Mouse (Mus musculus): ENCODE results near the gene Ajap1. TPM values are rescaled to one million over a fixed set of nuclear protein-coding genes. Genes with fewer than 3 reads are reported as not detected.

Gene Ajap1
- total and polyA plus RNA-seq, 2 experiments from 2014 or later, result 0.57 TPM; not detected in 1

DNA sequence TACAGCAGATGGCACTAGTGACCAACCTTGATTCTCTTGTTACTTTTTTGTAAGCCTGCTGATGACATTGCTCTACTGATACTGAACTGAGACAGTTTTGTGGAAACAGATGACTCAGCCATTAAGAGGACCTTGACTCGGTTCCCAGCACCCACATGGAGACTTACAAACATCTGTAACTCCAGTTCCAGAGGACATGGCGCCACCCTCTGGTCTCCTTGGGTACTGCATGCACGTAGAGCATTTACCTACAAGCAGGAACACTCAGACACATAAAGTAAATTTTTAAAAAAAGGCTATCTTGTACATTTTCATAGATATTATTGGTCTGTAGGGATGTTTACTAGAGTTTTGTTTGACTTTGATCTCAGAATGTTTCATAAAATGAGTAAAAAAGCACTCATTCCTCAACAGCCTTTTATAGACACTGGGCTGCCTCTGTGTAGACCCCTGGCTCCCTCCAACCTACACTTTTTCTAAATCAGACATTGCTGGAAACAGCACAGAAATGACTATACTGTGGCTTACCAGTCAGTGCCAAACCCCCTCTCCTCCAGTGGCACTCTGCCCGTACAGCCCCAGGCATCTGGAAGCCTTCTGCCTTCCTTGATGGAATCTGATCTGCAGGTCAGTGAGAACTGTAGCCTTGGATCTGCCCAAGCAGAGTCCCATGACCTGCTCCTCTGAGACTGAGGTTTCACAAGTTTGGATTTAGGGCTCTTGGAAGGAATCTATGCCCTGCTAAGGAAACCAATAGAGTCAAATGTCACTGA is 8.9 kb downstream of the Ajap1 start:
- DNase-seq (ENCODE audit: low spot score), result no peak
- Histone ChIP-seq H3K9ac (replicated peaks; ENCODE audit: low read depth, low read length) (no peak overlapping the region), H3K4me3 (ENCODE audit: low read depth, low read length) (no peak overlapping the region), H3K27me3 (ENCODE audit: control insufficient read depth, insufficient read depth, low read length) (peaks cover 13% of the 10 kb centered on the region), H3K27ac (ENCODE audit: low read depth) (no peak overlapping the region), H3K36me3 (replicated peaks; ENCODE audit: control insufficient read depth, insufficient read depth, low read length) (no peaks in the 10 kb centered on the region), H3K9me3 (replicated peaks; ENCODE audit: control insufficient read depth, low read length) (peaks cover 11% of the 10 kb centered on the region; the same call in 1 of the 2 replicates), H3K4me1 (ENCODE audit: control insufficient read depth, insufficient read depth) (no peaks in the 10 kb centered on the region), H3K4me2 (ENCODE audit: low read depth, low read length) (no peak overlapping the region)
- ATAC-seq (ENCODE audit: insufficient read depth, low read depth), result no peak
- WGBS, result 59% methylated on average over 4 of the region's 4 CpGs
- no peak for TF ChIP-seq CTCF (IDR thresholded peaks at IDR 0.05; ENCODE audit: low read depth)

- no peak for ATAC-seq (ENCODE audit: insufficient read depth, low read depth)
- 83% methylated on average over 15 of the region's 15 CpGs for WGBS
- no peak for TF ChIP-seq CTCF (IDR thresholded peaks at IDR 0.05; ENCODE audit: low read depth)
- no peak for TF ChIP-seq EP300 (IDR thresholded peaks at IDR 0.05; ENCODE audit: low read depth)
Observed at GRCm38 (mm10) chr4:153469712-153470111, 12.9 kb downstream of the Ajap1 start.

GRCm38 (mm10) chr4:153459934-153460333 is 22.7 kb downstream of the Ajap1 start:
- Histone ChIP-seq H3K27ac (ENCODE audit: low read depth) (no peak overlapping the region), H3K9me3 (replicated peaks; ENCODE audit: control insufficient read depth, low read length) (no peaks in the 10 kb centered on the region), H3K4me3 (ENCODE audit: low read depth, low read length) (no peak overlapping the region), H3K9ac (replicated peaks; ENCODE audit: low read depth, low read length) (no peak overlapping the region), H3K4me1 (ENCODE audit: control insufficient read depth, insufficient read depth) (no peaks in the 10 kb centered on the region), H3K4me2 (ENCODE audit: low read depth, low read length) (no peak overlapping the region), H3K36me3 (replicated peaks; ENCODE audit: control insufficient read depth, insufficient read depth, low read length) (no peaks in the 10 kb centered on the region), H3K27me3 (ENCODE audit: control insufficient read depth, insufficient read depth, low read length) (no peaks in the 10 kb centered on the region)
- ATAC-seq (ENCODE audit: insufficient read depth, low read depth) (no peak), DNase-seq (ENCODE audit: low spot score) (no peak)
- TF ChIP-seq CTCF (IDR thresholded peaks at IDR 0.05; ENCODE audit: low read depth), result no peak
- no peak for TF ChIP-seq EP300 (IDR thresholded peaks at IDR 0.05; ENCODE audit: low read depth)
- WGBS, result 76% methylated on average over 15 of the region's 15 CpGs

More at GRCm38 (mm10) chr4:153469712-153470111, 12.9 kb downstream of the Ajap1 start:
- no peaks in the 10 kb centered on the region for H3K36me3 ChIP-seq (replicated peaks; ENCODE audit: control insufficient read depth, insufficient read depth, low read length)
- H3K4me3 ChIP-seq (ENCODE audit: low read depth, low read length), result no peak overlapping the region
- H3K4me2 ChIP-seq (ENCODE audit: low read depth, low read length), result no peak overlapping the region
- no peaks in the 10 kb centered on the region for H3K4me1 ChIP-seq (ENCODE audit: control insufficient read depth, insufficient read depth)
- H3K27me3 ChIP-seq (ENCODE audit: control insufficient read depth, insufficient read depth, low read length), result no peaks in the 10 kb centered on the region
- H3K27ac ChIP-seq (ENCODE audit: low read depth), result no peak overlapping the region
- H3K9ac ChIP-seq (replicated peaks; ENCODE audit: low read depth, low read length), result no peak overlapping the region
- DNase-seq (ENCODE audit: low spot score), result no peak
- peaks cover 11% of the 10 kb centered on the region; the same call in 1 of the 2 replicates for H3K9me3 ChIP-seq (replicated peaks; ENCODE audit: control insufficient read depth, low read length)

DNA sequence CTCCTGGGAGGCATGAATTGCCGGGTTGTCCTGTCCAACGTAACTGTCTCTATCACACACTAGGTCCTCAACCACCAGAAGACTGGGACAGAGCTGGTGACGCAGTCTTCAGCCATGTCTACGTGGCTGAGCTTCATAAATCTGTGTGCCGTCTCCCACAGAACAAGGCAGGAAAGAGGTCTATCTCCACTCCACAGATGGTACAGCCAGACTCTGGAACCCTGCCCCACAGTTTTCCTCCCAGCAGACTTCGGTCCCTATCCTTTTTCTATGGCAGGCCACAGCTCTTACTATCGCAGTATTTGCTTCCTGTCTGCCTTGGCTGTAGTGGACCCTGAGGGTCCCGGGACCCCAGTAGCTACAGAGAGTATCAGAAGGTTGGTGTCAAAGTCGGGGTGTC is 23.1 kb downstream of the Ajap1 start:
- 75% methylated on average over 9 of the region's 9 CpGs for WGBS
- Histone ChIP-seq H3K4me2 (ENCODE audit: low read depth, low read length) (no peak overlapping the region), H3K4me3 (ENCODE audit: low read depth, low read length) (no peak overlapping the region), H3K9ac (replicated peaks; ENCODE audit: low read depth, low read length) (no peak overlapping the region), H3K4me1 (ENCODE audit: control insufficient read depth, insufficient read depth) (no peaks in the 10 kb centered on the region), H3K36me3 (replicated peaks; ENCODE audit: control insufficient read depth, insufficient read depth, low read length) (no peaks in the 10 kb centered on the region), H3K27me3 (ENCODE audit: control insufficient read depth, insufficient read depth, low read length) (no peaks in the 10 kb centered on the region), H3K9me3 (replicated peaks; ENCODE audit: control insufficient read depth, low read length) (no peaks in the 10 kb centered on the region), H3K27ac (ENCODE audit: low read depth) (no peak overlapping the region)
- DNase-seq (ENCODE audit: low spot score) (no peak), ATAC-seq (ENCODE audit: insufficient read depth, low read depth) (no peak)
- TF ChIP-seq CTCF (IDR thresholded peaks at IDR 0.05; ENCODE audit: low read depth) (no peak), EP300 (IDR thresholded peaks at IDR 0.05; ENCODE audit: low read depth) (no peak)

DNA sequence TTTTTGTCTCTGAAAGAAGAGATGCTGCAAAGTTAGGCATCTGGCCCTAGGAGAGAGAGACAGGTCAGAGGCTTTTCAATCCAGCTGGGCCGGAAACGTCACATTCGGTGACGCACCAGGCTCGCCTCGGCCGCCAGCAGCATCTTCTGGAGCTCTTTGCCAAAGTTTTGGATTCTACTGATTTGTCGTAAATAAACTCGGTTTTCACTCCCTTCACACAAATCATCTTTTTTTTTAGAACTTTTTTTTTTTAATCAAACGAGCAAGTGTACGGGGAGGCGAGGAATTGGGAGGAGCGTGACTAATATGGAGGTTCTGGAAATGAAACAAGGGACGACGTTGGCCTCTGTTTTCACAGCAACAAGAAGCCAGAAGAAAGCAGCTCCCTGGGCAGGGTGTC is 23.8 kb downstream of the Ajap1 start:
- H3K27me3 ChIP-seq (ENCODE audit: control insufficient read depth, insufficient read depth, low read length), result no peaks in the 10 kb centered on the region
- no peaks in the 10 kb centered on the region for H3K9me3 ChIP-seq (replicated peaks; ENCODE audit: control insufficient read depth, low read length)
- WGBS, result 83% methylated on average over 15 of the region's 15 CpGs
- no peak for TF ChIP-seq CTCF (IDR thresholded peaks at IDR 0.05; ENCODE audit: low read depth)
- no peak for TF ChIP-seq EP300 (IDR thresholded peaks at IDR 0.05; ENCODE audit: low read depth)
- H3K4me1 ChIP-seq (ENCODE audit: control insufficient read depth, insufficient read depth), result no peaks in the 10 kb centered on the region
- H3K4me3 ChIP-seq (ENCODE audit: low read depth, low read length), result no peak overlapping the region
- H3K36me3 ChIP-seq (replicated peaks; ENCODE audit: control insufficient read depth, insufficient read depth, low read length), result no peaks in the 10 kb centered on the region
- no peak for ATAC-seq (ENCODE audit: insufficient read depth, low read depth)
- H3K9ac ChIP-seq (replicated peaks; ENCODE audit: low read depth, low read length), result no peak overlapping the region
- H3K4me2 ChIP-seq (ENCODE audit: low read depth, low read length), result no peak overlapping the region
- no peak for DNase-seq (ENCODE audit: low spot score)
- no peak overlapping the region for H3K27ac ChIP-seq (ENCODE audit: low read depth)

GRCm38 (mm10) chr4:153453496-153453895 is 29.1 kb downstream of the Ajap1 start:
- no peak for TF ChIP-seq EP300 (IDR thresholded peaks at IDR 0.05; ENCODE audit: low read depth)
- TF ChIP-seq CTCF (IDR thresholded peaks at IDR 0.05; ENCODE audit: low read depth), result no peak
- Histone ChIP-seq H3K36me3 (replicated peaks; ENCODE audit: control insufficient read depth, insufficient read depth, low read length) (no peaks in the 10 kb centered on the region), H3K9me3 (replicated peaks; ENCODE audit: control insufficient read depth, low read length) (no peaks in the 10 kb centered on the region), H3K4me2 (ENCODE audit: low read depth, low read length) (no peak overlapping the region), H3K27me3 (ENCODE audit: control insufficient read depth, insufficient read depth, low read length) (no peaks in the 10 kb centered on the region), H3K27ac (ENCODE audit: low read depth) (no peak overlapping the region), H3K4me1 (ENCODE audit: control insufficient read depth, insufficient read depth) (no peaks in the 10 kb centered on the region), H3K9ac (replicated peaks; ENCODE audit: low read depth, low read length) (no peak overlapping the region), H3K4me3 (ENCODE audit: low read depth, low read length) (no peak overlapping the region)
- 80% methylated on average over 7 of the region's 7 CpGs for WGBS
- ATAC-seq (ENCODE audit: insufficient read depth, low read depth) (no peak), DNase-seq (ENCODE audit: low spot score) (no peak)

Data from heart, postnatal 0 days (tissue).